Comparison of ENCODE assay signal across 8 mouse cellular contexts in the genomic region with DNA sequence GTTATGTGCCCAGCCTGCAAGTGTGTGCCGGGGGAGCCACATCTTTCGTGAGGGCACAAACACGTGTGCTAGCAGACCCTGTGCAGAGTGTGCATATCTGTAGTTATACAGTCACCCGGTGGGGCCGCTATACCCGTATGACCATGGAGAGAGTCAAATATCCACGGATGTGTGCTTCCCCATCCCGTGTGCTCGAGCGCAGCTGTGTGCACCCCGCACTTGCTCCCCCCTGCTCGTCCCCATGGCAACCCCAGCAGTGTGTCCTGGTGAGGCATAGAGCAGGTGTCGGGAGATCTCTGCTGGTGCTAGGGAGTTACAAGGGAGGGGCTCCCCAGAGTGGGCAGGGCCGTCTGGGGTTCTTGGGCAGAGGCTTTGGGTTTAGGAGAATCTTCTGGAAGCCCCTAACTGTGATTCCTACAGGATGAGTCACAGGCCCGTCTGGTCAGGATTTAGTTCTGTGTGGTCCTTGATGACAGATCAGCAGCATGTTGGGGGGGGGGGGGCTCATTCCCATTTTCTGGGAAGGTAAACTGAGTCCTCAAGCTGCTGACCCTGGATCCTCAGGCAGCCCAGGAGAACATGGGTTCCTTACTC. TPM values are rescaled to one million over a fixed set of nuclear protein-coding genes. Genes with fewer than 3 reads are reported as not detected.
A peak's percentile ranks its signal among the peaks of the same experiment; 100 is the strongest.
DNase-seq lines count a peak whose midpoint lies in the region; ATAC-seq lines count a peak whose summit lies in the region.

No protein-coding gene starts in this region.

- H3K36me3 ChIP-seq in forebrain, embryonic 13.5 days (ENCODE audit: poor library complexity, severe bottlenecking), result no peaks in the 10 kb centered on the region
- H3K36me3 ChIP-seq in midbrain, embryonic 10.5 days, result no peaks in the 10 kb centered on the region

- 27% methylated on average over 15 of the region's 15 CpGs for WGBS in forebrain, embryonic 13.5 days
- WGBS in midbrain, embryonic 10.5 days, result 47% methylated on average over 15 of the region's 15 CpGs

- H3K27ac ChIP-seq in forebrain, embryonic 13.5 days, result no peak overlapping the region
- peak overlapping the region; percentile 76 for H3K27ac ChIP-seq in midbrain, embryonic 10.5 days (replicated peaks)

- no peak overlapping the region for H3K4me3 ChIP-seq in forebrain, embryonic 13.5 days
- H3K4me3 ChIP-seq in midbrain, embryonic 10.5 days, result peak overlapping the region; percentile 14; the same call in 1 of the 2 replicates

- no peaks in the 10 kb centered on the region for H3K9me3 ChIP-seq in forebrain, embryonic 13.5 days (replicated peaks)
- no peaks in the 10 kb centered on the region for H3K9me3 ChIP-seq in midbrain, embryonic 10.5 days (replicated peaks)

- H3K9ac ChIP-seq in forebrain, embryonic 13.5 days, result no peak overlapping the region

- ATAC-seq in forebrain, embryonic 13.5 days, result peak; percentile 88
- no peak for ATAC-seq in megakaryocyte, adult 5-6 weeks (ENCODE audit: poor library complexity, severe bottlenecking)

- no peaks in the 10 kb centered on the region; the same call in 1 of the 2 replicates for H3K27me3 ChIP-seq in forebrain, embryonic 13.5 days
- H3K27me3 ChIP-seq in midbrain, embryonic 10.5 days (ENCODE audit: low read depth, poor library complexity, severe bottlenecking), result peaks cover 17% of the 10 kb centered on the region

- peak overlapping the region; percentile 21; the same call in 1 of the 2 replicates for H3K4me2 ChIP-seq in forebrain, embryonic 13.5 days

- DNase-seq in adrenal gland, postnatal 14 days, result peak; percentile 58
- DNase-seq in adrenal gland, postnatal 4 days (ENCODE audit: low spot score in 2 of 2), result no peak
- DNase-seq in CD4-positive helper T cell, adult 2 months (ENCODE audit: low read depth, low spot score), result peak; percentile 60
- peak; percentile 32 for DNase-seq in midbrain, embryonic 10.5 days (ENCODE audit: low spot score)
- peak; percentile 44 to 50 for DNase-seq in thymus, adult 18-20 months
- no peak for DNase-seq in layer of hippocampus, adult 18-20 months (ENCODE audit: low spot score in 2 of 2)

- peaks cover 27% of the 10 kb centered on the region for H3K4me1 ChIP-seq in forebrain, embryonic 13.5 days
- peaks cover 38% of the 10 kb centered on the region for H3K4me1 ChIP-seq in midbrain, embryonic 10.5 days

RNA-seq across cellular contexts. Expression of a gene that starts 24.3 kb away (rescaled TPM):
- 1.2 and 1.4 TPM in 2 replicates for total RNA-seq in adrenal gland, postnatal 14 days (2021)
- total RNA-seq in adrenal gland, postnatal 4 days (2021), result 10 to 100 TPM; 14.1 to 16.8 TPM
- polyA plus RNA-seq in forebrain, embryonic 13.5 days (2015; fragmentation: Nextera tagmentation; extraction: Ambion mirVana), result 0.44 and 1.1 TPM in 2 replicates
- polyA plus RNA-seq in midbrain, embryonic 10.5 days (2016; fragmentation: Nextera tagmentation; extraction: Ambion mirVana), result 0.14 and 0.48 TPM in 2 replicates
- total RNA-seq in megakaryocyte, adult 5-6 weeks (2015), result not detected in 2 replicates
- not detected in 2 replicates for total RNA-seq in megakaryocyte, adult 5-6 weeks (2017)
- 10 to 100 TPM; 24.4 to 32.3 TPM for total RNA-seq in layer of hippocampus, adult 18-20 months (2021)

Comparison
In these comparisons a context has a peak if more than half of its experiments do, and no peak if none do; other contexts are left out.
1. DNase-seq: peak in adrenal gland, postnatal 14 days (single experiment), CD4-positive helper T cell, adult 2 months (single experiment), midbrain, embryonic 10.5 days (single experiment) and thymus, adult 18-20 months (2 of 2); none in adrenal gland, postnatal 4 days (0 of 2) and layer of hippocampus, adult 18-20 months (0 of 2).